Mouse (Mus musculus): Measurements from ENCODE around the gene Siae.

GRCm38 (mm10) chr9:37539170-37540025 is 16.1 kb upstream of the Siae start, which contains the start of gene Vsig2:
- TF ChIP-seq GATA1 (IDR thresholded peaks at IDR 0.05; ENCODE audit: low read length) (no peak), TAL1 (IDR thresholded peaks at IDR 0.05; ENCODE audit: low read length) (no peak)

All from erythroblast, embryonic 14.5 days (primary cell).